Mouse (Mus musculus) ES-E14 (cell line): ENCODE results near the gene Srm.

Experiments used
- CHD2 ChIP-seq: IDR thresholded peaks from 2 replicates; pipeline ENCODE4 v1.6.1; 2014; ENCODE audit warnings: mild to moderate bottlenecking, low read depth, low read length, inconsistent platforms
- MAFK ChIP-seq: IDR thresholded peaks from 2 replicates; pipeline ENCODE4 v1.6.1; 2014; ENCODE audit warnings: mild to moderate bottlenecking, low read depth, low read length, inconsistent platforms; ENCODE audit not compliant: insufficient read depth

DNA sequence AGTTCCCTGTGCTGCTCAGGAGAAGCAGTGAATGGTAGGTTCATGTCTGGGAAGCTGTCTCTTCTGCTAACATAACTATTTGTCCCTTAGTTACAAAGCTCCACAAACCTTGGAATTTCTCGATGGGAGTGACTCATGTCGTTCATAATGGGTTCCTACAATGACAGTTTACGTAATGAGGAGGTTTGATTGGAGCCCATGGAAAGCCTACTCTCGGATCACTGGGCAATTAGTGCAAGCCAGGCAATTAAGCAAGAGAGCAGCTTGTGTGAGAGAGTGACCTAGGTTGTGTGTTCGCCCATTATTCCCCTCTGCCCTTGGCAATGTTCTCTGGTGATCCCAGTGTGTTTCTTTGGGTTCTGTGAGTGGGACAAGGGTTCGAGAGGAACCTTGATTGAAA lies 4.6 kb downstream of the Srm start:
- TF ChIP-seq MAFK, result no peak
- no peak for TF ChIP-seq CHD2
